Mouse (Mus musculus) liver, embryonic 12.5 days (tissue): ENCODE results near the gene Spg20. TPM values are rescaled to one million over a fixed set of nuclear protein-coding genes. Genes with fewer than 3 reads are reported as not detected.

Source experiments
- ATAC-seq: fragments of 200-750 bp; cut with Nextera tagmentation; 2 replicates; pipeline ENCODE4 v1.8.0; 2017; ENCODE audit warnings: moderate number of reproducible peaks, mild to moderate bottlenecking, moderate library complexity
- H3K27ac ChIP-seq: fragments of 300-500 bp; sonication (generic); 2 replicates; pipeline ENCODE4 v1.5.1; 2016; ENCODE audit warnings: mild to moderate bottlenecking
- H3K27me3 ChIP-seq: fragments of 300-500 bp; sonication (generic); replicated peaks from 2 replicates; pipeline ENCODE4 v1.6.1; 2016; ENCODE audit warnings: mild to moderate bottlenecking, moderate library complexity
- H3K36me3 ChIP-seq: fragments of 300-500 bp; sonication (generic); 2 replicates; pipeline ENCODE4 v1.6.1; 2016; ENCODE audit warnings: mild to moderate bottlenecking, moderate library complexity
- H3K4me1 ChIP-seq: fragments of 300-500 bp; sonication (generic); 2 replicates; pipeline ENCODE4 v1.6.1; 2016
- H3K4me2 ChIP-seq: fragments of 300-500 bp; sonication (generic); 2 replicates; pipeline ENCODE4 v1.6.1; 2016; ENCODE audit warnings: mild to moderate bottlenecking, moderate library complexity
- H3K4me3 ChIP-seq: fragments of 300-500 bp; sonication (generic); 2 replicates; pipeline ENCODE4 v1.5.1; 2016; ENCODE audit warnings: mild to moderate bottlenecking, moderate library complexity
- H3K9ac ChIP-seq: fragments of 300-500 bp; sonication (generic); 2 replicates; pipeline ENCODE4 v1.6.1; 2016; ENCODE audit warnings: mild to moderate bottlenecking, moderate library complexity
- H3K9me3 ChIP-seq: fragments of 300-500 bp; sonication (generic); replicated peaks from 2 replicates; pipeline ENCODE4 v1.6.1; 2016; ENCODE audit warnings: mild to moderate bottlenecking, moderate library complexity
- WGBS: fragments of 180-500 bp; shearing (Covaris S2); methylation state at CpG from one replicate; pipeline ENCODE4 v1.1.7; 2016; ENCODE audit not compliant: insufficient replicate concordance; 5-methylcytosine and 5-hydroxymethylcytosine counted together
- polyA plus RNA-seq: library from polyadenylated mRNA; unstranded; fragments of >200 nt; fragmentation: Nextera tagmentation; extraction: Ambion mirVana; gene quantifications from 2 replicates; pipeline ENCODE4 v1.2.1, GENCODE M21; 2016

Gene Spg20
- polyA plus RNA-seq, 1 experiment from 2014 or later: 16.2 TPM

DNA sequence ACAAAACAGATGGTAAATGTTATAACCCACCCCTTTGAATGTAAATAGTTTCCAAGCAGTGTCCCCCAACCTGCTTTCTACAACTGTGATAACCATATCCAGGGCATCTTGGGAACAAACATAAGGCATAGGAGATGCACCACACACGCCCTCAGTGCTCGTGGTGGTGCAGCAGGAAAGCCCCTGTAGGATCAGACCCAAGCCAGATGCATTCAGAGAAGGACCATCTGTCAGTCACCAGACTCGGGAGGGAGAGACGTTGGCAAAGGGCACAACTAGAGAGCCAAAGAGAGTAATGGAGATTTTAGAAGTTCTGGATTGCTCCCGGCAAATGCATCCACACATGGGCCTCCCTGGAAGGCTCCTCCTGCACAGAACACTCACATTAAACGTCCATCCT, 27.1 kb upstream of the Spg20 start:
- Histone ChIP-seq H3K9me3 (no peaks in the 10 kb centered on the region), H3K9ac (no peak overlapping the region), H3K4me3 (no peak overlapping the region), H3K27me3 (0 out of 2 replicates have a peak, but pooled peaks cover 2% of the 10 kb centered on the region), H3K4me1 (no peaks in the 10 kb centered on the region), H3K36me3 (no peaks in the 10 kb centered on the region), H3K4me2 (no peak overlapping the region), H3K27ac (no peak overlapping the region)
- 53% methylated on average over 6 of the region's 6 CpGs for WGBS
- no peak for ATAC-seq

GRCm38 (mm10) chr3:55085716-55086115, 26.2 kb upstream of the Spg20 start:
- 46% methylated on average over 3 of the region's 3 CpGs for WGBS
- Histone ChIP-seq H3K9ac (no peak overlapping the region), H3K36me3 (no peaks in the 10 kb centered on the region), H3K4me2 (no peak overlapping the region), H3K27me3 (0 out of 2 replicates have a peak, but pooled peaks cover 2% of the 10 kb centered on the region), H3K4me1 (no peaks in the 10 kb centered on the region), H3K4me3 (no peak overlapping the region), H3K9me3 (no peaks in the 10 kb centered on the region), H3K27ac (no peak overlapping the region)
- no peak for ATAC-seq

- H3K27ac ChIP-seq: no peak overlapping the region
- 76% methylated on average over 5 of the region's 5 CpGs for WGBS
Observed at GRCm38 (mm10) chr3:55086948-55087347, 25.0 kb upstream of the Spg20 start.

DNA sequence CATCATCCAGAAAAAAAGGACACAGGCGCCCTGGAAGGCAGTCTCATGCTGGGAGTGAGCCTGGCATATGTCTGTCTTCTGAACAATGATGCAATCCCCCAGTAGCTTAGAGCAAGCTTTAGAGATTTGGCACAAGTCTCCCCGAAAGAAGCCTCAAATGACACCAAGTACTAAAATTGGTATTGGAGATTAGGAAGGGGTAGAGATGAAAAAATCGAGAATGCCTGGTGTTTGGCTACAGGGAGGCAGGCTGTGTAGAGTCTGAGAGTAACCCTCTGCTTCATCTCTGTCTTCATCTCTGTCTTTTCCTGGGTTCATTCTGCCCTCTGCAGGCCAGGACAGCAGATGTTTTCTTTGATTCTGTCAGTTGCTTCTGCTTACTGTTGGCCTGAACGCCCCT, 24.5 kb upstream of the Spg20 start:
- H3K27ac ChIP-seq: no peak overlapping the region
- no peak overlapping the region for H3K4me2 ChIP-seq
- H3K4me1 ChIP-seq: no peaks in the 10 kb centered on the region
- H3K27me3 ChIP-seq: no peaks in the 10 kb centered on the region
- H3K9ac ChIP-seq: no peak overlapping the region
- no peak for ATAC-seq
- H3K9me3 ChIP-seq: no peaks in the 10 kb centered on the region
- H3K36me3 ChIP-seq: no peaks in the 10 kb centered on the region
- H3K4me3 ChIP-seq: no peak overlapping the region
- WGBS: 35% methylated on average over 4 of the region's 4 CpGs

More at GRCm38 (mm10) chr3:55086948-55087347, 25.0 kb upstream of the Spg20 start:
- no peak overlapping the region for H3K9ac ChIP-seq
- H3K4me1 ChIP-seq: no peaks in the 10 kb centered on the region
- H3K9me3 ChIP-seq: no peaks in the 10 kb centered on the region
- no peak for ATAC-seq
- H3K4me3 ChIP-seq: no peak overlapping the region
- no peak overlapping the region for H3K4me2 ChIP-seq
- no peaks in the 10 kb centered on the region for H3K27me3 ChIP-seq
- no peaks in the 10 kb centered on the region for H3K36me3 ChIP-seq

DNA sequence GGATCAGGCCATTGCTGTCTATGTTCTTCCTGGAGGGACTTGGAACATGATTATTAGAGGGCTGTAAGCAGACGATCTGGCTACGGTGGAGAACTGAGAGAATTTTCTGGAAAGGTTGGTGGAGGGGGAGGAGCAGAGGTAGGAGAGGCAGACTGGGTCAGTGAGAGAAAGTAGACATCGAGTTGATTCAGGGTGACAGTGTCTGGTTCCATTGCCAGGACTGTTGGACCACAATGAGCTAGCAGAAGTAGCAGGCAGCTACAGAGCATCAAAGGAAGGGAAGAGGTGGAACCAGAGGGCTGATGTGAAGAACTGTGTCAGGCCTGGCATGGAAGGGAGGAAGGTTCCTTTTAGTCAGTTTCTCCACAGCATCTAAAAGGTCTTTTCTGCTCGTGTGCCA, 23.5 kb upstream of the Spg20 start:
- H3K4me3 ChIP-seq: no peak overlapping the region
- no peak overlapping the region for H3K9ac ChIP-seq
- no peak overlapping the region for H3K4me2 ChIP-seq
- H3K36me3 ChIP-seq: no peaks in the 10 kb centered on the region
- no peak overlapping the region for H3K27ac ChIP-seq
- H3K9me3 ChIP-seq: no peaks in the 10 kb centered on the region
- no peaks in the 10 kb centered on the region for H3K4me1 ChIP-seq
- H3K27me3 ChIP-seq: no peaks in the 10 kb centered on the region
- no peak for ATAC-seq
- 54% methylated on average over 4 of the region's 4 CpGs for WGBS

- H3K9me3 ChIP-seq: no peaks in the 10 kb centered on the region
- no peak overlapping the region for H3K4me2 ChIP-seq
- no peaks in the 10 kb centered on the region for H3K36me3 ChIP-seq
- WGBS: 51% methylated on average over 3 of the region's 3 CpGs
- H3K4me1 ChIP-seq: no peaks in the 10 kb centered on the region
- no peak for ATAC-seq
- no peaks in the 10 kb centered on the region for H3K27me3 ChIP-seq
- H3K27ac ChIP-seq: no peak overlapping the region
- no peak overlapping the region for H3K4me3 ChIP-seq
- H3K9ac ChIP-seq: no peak overlapping the region
Observed at GRCm38 (mm10) chr3:55088843-55089242, 23.1 kb upstream of the Spg20 start.

- Histone ChIP-seq H3K4me2 (no peak overlapping the region), H3K9ac (no peak overlapping the region), H3K4me3 (no peak overlapping the region), H3K9me3 (no peaks in the 10 kb centered on the region), H3K27me3 (no peaks in the 10 kb centered on the region), H3K36me3 (no peaks in the 10 kb centered on the region), H3K27ac (no peak overlapping the region), H3K4me1 (no peaks in the 10 kb centered on the region)
- ATAC-seq: no peak
- WGBS: 52% methylated on average over 4 of the region's 4 CpGs
Observed at GRCm38 (mm10) chr3:55089291-55089690, 22.6 kb upstream of the Spg20 start.

DNA sequence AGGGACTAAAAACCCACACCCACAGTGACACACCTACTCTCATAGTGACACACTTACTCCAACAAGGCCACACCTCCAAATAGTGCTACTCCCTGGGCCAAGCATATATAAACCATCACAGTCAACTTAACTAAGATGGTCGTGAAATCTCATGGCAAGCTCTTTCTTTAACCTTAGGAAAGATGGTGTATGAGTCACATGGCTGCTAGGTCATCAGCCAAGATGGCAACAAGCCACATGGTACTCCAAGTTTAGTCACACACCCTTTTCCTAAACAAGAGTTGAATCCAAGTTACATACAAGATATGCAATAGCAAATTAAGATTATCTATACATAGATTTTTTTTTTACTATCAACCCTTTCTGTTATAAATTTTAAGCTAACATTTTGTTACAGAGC, 18.7 kb upstream of the Spg20 start:
- no peak overlapping the region for H3K4me3 ChIP-seq
- H3K9ac ChIP-seq: no peak overlapping the region
- H3K4me2 ChIP-seq: no peak overlapping the region
- H3K36me3 ChIP-seq: no peaks in the 10 kb centered on the region
- WGBS: 56% methylated on average over 1 of the region's 1 CpGs
- no peak for ATAC-seq
- no peaks in the 10 kb centered on the region for H3K4me1 ChIP-seq
- H3K27me3 ChIP-seq: no peaks in the 10 kb centered on the region
- no peaks in the 10 kb centered on the region for H3K9me3 ChIP-seq
- H3K27ac ChIP-seq: no peak overlapping the region

DNA sequence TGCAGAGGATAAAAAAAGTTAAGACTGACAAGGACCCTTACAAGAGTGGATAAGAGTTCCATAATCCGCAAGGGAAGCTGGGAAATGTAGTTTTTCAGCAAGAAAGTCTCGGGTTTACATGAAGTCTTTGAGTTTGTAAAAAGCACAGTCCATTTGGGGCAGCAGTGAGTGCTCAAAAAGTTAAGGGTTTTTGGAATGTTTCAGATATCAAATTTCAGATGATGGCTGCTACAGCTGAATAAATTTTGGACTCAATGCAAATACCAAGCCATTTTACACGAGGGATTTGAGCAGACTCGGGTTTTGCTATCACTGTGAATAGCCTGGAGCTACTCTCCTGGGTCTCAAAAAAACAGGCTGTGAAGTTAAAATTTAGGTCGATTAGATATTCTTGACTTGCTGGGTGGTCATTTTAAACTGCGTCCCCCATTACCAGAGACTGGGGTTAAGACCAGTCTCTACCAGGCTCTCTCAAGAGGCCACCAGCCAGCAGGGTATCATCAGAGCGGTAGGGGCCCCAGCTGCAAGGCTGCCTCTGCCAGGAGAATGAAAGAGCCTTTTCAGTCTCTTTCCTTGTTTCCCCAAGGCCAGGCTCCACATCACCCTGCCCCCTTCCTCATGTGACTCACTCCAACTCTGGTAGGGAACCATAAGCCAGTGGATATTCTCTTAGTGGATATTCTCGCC, 15.8 kb upstream of the Spg20 start:
- H3K4me3 ChIP-seq: no peak overlapping the region
- 37% methylated on average over 8 of the region's 8 CpGs for WGBS
- no peaks in the 10 kb centered on the region for H3K9me3 ChIP-seq
- H3K4me1 ChIP-seq: no peaks in the 10 kb centered on the region
- H3K9ac ChIP-seq: no peak overlapping the region
- H3K27me3 ChIP-seq: no peaks in the 10 kb centered on the region
- H3K4me2 ChIP-seq: no peak overlapping the region
- H3K36me3 ChIP-seq: no peaks in the 10 kb centered on the region
- no peak overlapping the region for H3K27ac ChIP-seq
- ATAC-seq: no peak

- H3K9me3 ChIP-seq: no peaks in the 10 kb centered on the region
- no peak for ATAC-seq
- no peak overlapping the region for H3K4me3 ChIP-seq
- no peak overlapping the region for H3K27ac ChIP-seq
- H3K4me1 ChIP-seq: no peaks in the 10 kb centered on the region
- no peaks in the 10 kb centered on the region for H3K27me3 ChIP-seq
- whole genome bisulfite sequencing: 49% methylated on average over 2 of the region's 2 CpGs
- H3K9ac ChIP-seq: no peak overlapping the region
- H3K36me3 ChIP-seq: no peaks in the 10 kb centered on the region
- H3K4me2 ChIP-seq: no peak overlapping the region
Observed at GRCm38 (mm10) chr3:55096655-55097005, 15.3 kb upstream of the Spg20 start.

DNA sequence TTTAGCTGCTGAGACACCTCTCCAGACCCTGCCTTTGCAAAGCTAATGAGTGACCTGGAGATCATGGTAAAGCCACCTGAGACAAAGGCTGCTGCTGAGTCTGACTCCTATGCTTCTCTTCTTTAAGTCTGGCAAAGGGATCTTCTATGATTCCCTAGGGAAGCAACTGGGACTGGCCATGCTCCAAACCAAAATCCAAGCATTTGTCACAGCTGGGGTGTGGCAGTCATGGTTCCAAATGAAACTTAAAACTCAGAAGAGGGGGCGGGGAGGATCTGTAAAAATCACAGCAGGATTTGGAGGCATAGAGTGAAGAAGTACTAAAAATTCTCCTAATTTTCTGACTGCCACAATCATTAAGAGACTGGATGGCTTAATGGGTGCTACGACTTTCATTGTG, 14.7 kb upstream of the Spg20 start:
- no peak for ATAC-seq
- Histone ChIP-seq H3K36me3 (no peaks in the 10 kb centered on the region), H3K4me3 (no peak overlapping the region), H3K27me3 (no peaks in the 10 kb centered on the region), H3K9me3 (no peaks in the 10 kb centered on the region), H3K4me1 (no peaks in the 10 kb centered on the region), H3K4me2 (no peak overlapping the region), H3K27ac (no peak overlapping the region), H3K9ac (no peak overlapping the region)
- 44% methylated on average over 2 of the region's 2 CpGs for WGBS

- 69% methylated on average over 2 of the region's 2 CpGs for WGBS
- Histone ChIP-seq H3K36me3 (no peaks in the 10 kb centered on the region), H3K27me3 (no peaks in the 10 kb centered on the region), H3K9me3 (no peaks in the 10 kb centered on the region), H3K9ac (no peak overlapping the region), H3K4me3 (no peak overlapping the region), H3K27ac (no peak overlapping the region), H3K4me1 (no peaks in the 10 kb centered on the region), H3K4me2 (no peak overlapping the region)
- ATAC-seq: no peak
Observed at GRCm38 (mm10) chr3:55098014-55098413, 13.9 kb upstream of the Spg20 start.

- no peak overlapping the region for H3K9ac ChIP-seq
- WGBS: 71% methylated on average over 11 of the region's 11 CpGs
- H3K9me3 ChIP-seq: no peaks in the 10 kb centered on the region
- H3K4me3 ChIP-seq: no peak overlapping the region
- no peak overlapping the region for H3K4me2 ChIP-seq
- H3K36me3 ChIP-seq: no peaks in the 10 kb centered on the region
- no peaks in the 10 kb centered on the region for H3K4me1 ChIP-seq
- no peak overlapping the region for H3K27ac ChIP-seq
- no peaks in the 10 kb centered on the region for H3K27me3 ChIP-seq
- no peak for ATAC-seq
Observed at GRCm38 (mm10) chr3:55098990-55099389, 12.9 kb upstream of the Spg20 start.
